In the genomic region with DNA sequence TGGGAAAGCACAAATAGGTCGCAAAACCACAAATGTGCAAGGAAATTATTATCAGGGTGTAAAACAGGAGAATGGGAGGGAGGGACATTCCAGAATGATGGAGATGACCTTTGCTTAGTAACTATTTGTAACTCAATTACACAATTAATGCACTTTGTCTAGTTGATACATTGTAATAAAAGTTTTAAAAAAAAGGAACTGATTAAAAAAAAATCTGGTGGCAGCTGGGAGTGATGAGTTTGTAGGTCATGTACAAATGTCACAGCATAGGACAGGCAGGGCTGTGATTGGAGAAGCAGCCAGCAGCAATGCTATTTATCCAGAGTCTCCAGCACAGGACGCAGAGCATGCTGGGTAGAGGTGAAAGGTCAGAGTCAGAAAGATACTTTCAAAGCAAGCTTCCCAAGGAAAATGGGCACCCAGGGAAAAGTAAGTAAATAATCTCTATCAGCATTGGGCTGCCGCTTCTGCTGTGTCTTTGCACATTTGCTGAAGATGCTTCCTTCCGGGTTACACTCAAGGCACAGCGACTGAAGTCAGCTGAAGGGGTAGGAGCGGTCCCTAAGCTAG, we compare ENCODE assay signal across 23 mouse cellular contexts. TPM values are rescaled to one million over a fixed set of nuclear protein-coding genes. Genes with fewer than 3 reads are reported as not detected.
DNase-seq lines count a peak whose midpoint lies in the region; TF ChIP-seq lines count a peak whose summit lies in the region.
"Had no signal": no experiment of that assay in that cellular context is flagged by ENCODE, and none has a peak within 500 bp of the region (broad histone marks: within the 10 kb centered on the region; RNA-seq: fewer than 3 reads in every experiment).

A gene (plus strand): TSS at position 346 of the 570 bp plus-strand sequence.

- no peak within 1 kb of the TSS for H3K27ac ChIP-seq in testis, adult 2 months (ENCODE audit: control insufficient read depth, insufficient read depth, low read depth, low read length)
- H3K27ac ChIP-seq: embryonic facial prominence, embryonic 15.5 days; heart, embryonic 10.5 days; hindbrain, embryonic 10.5 days; hindbrain, postnatal 0 days; left cerebral cortex, adult 2 months; limb, embryonic 10.5 days; liver, embryonic 13.5 days; lung, embryonic 15.5 days; midbrain, embryonic 13.5 days had no signal

- H3K27me3 ChIP-seq in testis, adult 2 months (ENCODE audit: control insufficient read depth, insufficient read depth, low read length), result no peaks in the 10 kb centered on the region
- H3K27me3 ChIP-seq: embryonic facial prominence, embryonic 15.5 days; liver, embryonic 13.5 days; lung, embryonic 15.5 days; midbrain, embryonic 13.5 days; Patski had no signal

- peak; percentile 47 for DNase-seq in kidney, postnatal 10 days
- DNase-seq in kidney, adult 11 months, result no peak
- DNase-seq in testis, postnatal 14 days (ENCODE audit: low spot score), result no peak
- DNase-seq in kidney, postnatal 4 days, result peak; percentile 20 to 42
- DNase-seq in lung, postnatal 4 days, result no peak
- DNase-seq in cerebellum, adult 8-10 months, result no peak
- DNase-seq: cerebellum, adult 2 months; liver, embryonic 13.5 days; spleen, adult 18-20 months had no signal

- H3K36me3 ChIP-seq in testis, adult 2 months (ENCODE audit: control insufficient read depth, insufficient read depth, low read length), result no peaks in the 10 kb centered on the region
- H3K36me3 ChIP-seq: embryonic facial prominence, embryonic 15.5 days; heart, embryonic 10.5 days; hindbrain, embryonic 10.5 days; limb, embryonic 10.5 days; liver, embryonic 13.5 days; lung, embryonic 15.5 days; midbrain, embryonic 13.5 days had no signal

- H3K4me1 ChIP-seq in testis, adult 2 months (ENCODE audit: control insufficient read depth, insufficient read depth, low read length), result no peaks in the 10 kb centered on the region; the same call in 1 of the 2 replicates
- H3K4me1 ChIP-seq: embryonic facial prominence, embryonic 15.5 days; heart, embryonic 10.5 days; hindbrain, embryonic 10.5 days; limb, embryonic 10.5 days; liver, embryonic 13.5 days; lung, embryonic 15.5 days; midbrain, embryonic 13.5 days had no signal

- TF ChIP-seq CTCF in testis, adult 2 months (IDR thresholded peaks at IDR 0.05; ENCODE audit: control insufficient read depth, insufficient read depth, insufficient replicate concordance, low read depth, low read length), result no peak

- H3K4me3 ChIP-seq in testis, adult 2 months (ENCODE audit: control insufficient read depth, low read depth, low read length), result peak within 1 kb of the TSS; percentile 13; the same call in 1 of the 2 replicates
- H3K4me3 ChIP-seq: embryonic facial prominence, embryonic 15.5 days; heart, embryonic 10.5 days; hindbrain, embryonic 10.5 days; left cerebral cortex, adult 2 months; limb, embryonic 10.5 days; liver, embryonic 13.5 days; lung, embryonic 15.5 days; midbrain, embryonic 13.5 days had no signal

- TF ChIP-seq POLR2A in testis, adult 2 months (IDR thresholded peaks at IDR 0.05; ENCODE audit: control insufficient read depth, low read depth, low read length), result no peak

RNA-seq across cellular contexts. Expression of the gene that starts here (rescaled TPM):
- polyA plus RNA-seq in testis, adult 2 months (2012; rRNA removed), result 8.4 and 9.8 TPM in 2 replicates
- polyA plus RNA-seq: cerebellum, adult 2 months; embryonic facial prominence, embryonic 15.5 days; heart, embryonic 10.5 days; heart, postnatal 0 days; hindbrain, embryonic 10.5 days; hindbrain, postnatal 0 days; limb, embryonic 10.5 days; liver, embryonic 13.5 days; lung, embryonic 15.5 days; midbrain, embryonic 13.5 days; neural tube, embryonic 14.5 days; Patski; thymus, postnatal 0 days; urinary bladder, adult 2 months had no signal

Comparison
In these comparisons a context has a peak if more than half of its experiments do, and no peak if none do; other contexts are left out.
1. DNase-seq: peak in kidney, postnatal 10 days (single experiment) and kidney, postnatal 4 days (2 of 2); none in kidney, adult 11 months (single experiment), testis, postnatal 14 days (single experiment), lung, postnatal 4 days (0 of 2) and cerebellum, adult 8-10 months (single experiment).